Mouse (Mus musculus): ENCODE measurements around the gene Prkd3.
A peak's percentile ranks its signal among the peaks of the same experiment; 100 is the strongest.

The Prkd3 gene

DNA sequence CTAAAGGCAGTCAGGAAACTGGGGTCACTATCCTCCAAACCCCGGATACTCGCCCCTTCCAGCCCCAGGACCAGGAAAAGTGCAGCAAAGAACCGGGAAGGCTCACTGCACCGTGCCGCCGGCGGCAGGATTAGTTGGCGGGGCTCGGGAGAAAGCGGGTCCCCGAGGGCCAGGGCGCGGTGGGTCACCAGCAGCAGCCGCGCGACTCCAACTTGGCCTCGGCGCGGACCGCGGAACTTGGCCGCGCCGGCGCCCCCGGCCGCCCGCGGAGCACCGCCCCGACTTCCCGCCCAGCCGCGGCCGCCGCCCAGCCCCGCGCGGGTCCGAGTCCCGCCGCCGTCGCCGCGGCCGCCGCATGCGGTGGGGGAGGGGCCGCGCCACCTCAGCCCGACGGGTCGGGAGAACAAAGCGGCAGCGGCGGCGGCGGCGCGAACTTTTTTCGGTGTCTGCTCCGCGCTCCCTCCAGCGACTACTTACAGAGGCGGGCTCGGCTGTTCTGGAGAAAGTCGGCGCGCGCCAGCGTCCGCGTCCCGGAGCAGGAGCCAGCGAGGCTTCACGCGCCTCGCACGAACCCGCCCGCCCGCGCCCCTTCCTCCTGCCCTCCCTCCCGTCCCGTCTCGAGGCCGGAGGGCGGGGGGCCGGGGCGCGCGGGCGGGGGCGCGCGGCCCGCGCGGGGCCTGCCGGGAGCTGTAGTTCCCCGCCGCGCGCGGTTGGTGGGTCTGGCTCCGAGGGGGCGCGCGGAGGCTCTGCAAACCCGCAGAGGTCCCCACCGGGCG, at the start of gene Prkd3:
Gene Prkd3 (minus strand): TSS at position 609 of the 776 bp plus-strand sequence.
- peak; percentile 61 to 72 for DNase-seq (ENCODE audit: low spot score in 2 of 2)

DNA sequence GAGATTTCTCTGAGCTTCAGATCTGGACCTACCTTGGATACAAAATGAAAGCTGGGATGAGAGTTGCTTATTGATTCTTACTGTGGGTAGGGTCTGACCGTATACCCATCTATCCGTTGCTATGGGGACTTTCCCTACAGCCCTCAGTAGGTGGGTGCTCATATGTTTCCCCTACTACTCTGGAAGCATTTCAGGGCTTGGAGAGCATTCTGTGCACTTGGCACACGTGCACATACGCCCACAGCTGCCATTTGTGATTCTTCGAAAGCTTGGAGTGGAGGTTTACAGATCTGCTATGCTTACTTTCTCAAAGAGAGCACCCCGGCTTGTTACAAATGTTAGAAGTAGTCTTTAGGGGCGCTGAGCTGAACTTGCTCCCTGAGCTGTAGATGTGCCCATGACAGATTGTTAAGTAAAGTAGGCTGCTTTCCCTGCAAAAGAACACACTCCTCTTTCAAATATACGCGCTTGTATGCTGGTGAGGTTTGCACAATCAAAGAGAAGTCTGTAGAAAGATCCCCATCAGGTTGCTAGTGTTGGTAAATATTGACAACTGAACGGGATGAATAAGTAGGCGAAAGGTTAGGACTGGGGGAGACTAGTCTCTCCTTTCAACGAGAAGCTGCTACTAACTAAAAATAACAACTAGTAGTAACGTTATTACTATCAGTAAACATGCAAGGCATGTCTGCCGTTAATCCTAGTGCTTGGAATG, 49.3 kb upstream of the Prkd3 start:
- DNase-seq (ENCODE audit: low spot score in 2 of 2): no peak

DNA sequence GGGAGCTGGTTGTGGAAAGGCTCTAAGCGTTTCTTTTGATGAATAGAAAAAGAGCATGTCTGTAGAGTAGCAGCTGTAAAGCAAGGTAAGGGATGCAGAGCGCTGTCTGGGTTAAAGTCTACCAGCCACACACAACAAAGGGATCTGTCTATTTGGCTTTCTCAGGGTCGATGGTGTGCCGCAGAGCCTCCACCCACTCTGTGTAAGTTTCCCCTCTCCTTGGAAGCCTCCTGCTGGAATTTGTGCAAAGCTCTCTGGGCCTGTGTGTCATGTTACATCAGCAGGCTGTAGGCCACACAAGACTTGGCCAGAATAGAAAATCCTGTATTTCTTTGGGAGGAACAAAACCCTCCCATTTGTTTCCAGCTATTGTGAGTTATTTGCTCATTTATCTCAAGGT, 48.4 kb upstream of the Prkd3 start:
- no peak for DNase-seq (ENCODE audit: low spot score in 2 of 2)

DNA sequence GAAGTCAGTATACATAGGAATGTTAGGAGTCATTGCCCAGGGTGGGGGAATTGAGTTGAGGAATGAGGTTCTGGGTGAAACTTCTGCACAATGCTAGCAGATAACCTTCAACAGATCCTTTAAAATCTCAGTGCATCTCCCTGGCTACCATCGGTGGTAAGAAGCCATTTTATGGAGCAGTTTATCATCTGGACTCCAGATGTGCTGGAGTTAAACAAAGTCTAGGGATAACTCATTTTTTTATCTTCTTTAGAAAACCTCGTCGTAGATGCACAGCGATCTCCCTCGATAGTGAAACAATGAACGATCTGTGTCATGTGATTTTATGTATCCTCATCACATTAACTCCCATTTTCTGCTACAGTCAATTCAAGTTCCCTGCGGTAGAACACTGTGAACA, 48.0 kb upstream of the Prkd3 start:
- no peak for DNase-seq (ENCODE audit: low spot score in 2 of 2)

DNA sequence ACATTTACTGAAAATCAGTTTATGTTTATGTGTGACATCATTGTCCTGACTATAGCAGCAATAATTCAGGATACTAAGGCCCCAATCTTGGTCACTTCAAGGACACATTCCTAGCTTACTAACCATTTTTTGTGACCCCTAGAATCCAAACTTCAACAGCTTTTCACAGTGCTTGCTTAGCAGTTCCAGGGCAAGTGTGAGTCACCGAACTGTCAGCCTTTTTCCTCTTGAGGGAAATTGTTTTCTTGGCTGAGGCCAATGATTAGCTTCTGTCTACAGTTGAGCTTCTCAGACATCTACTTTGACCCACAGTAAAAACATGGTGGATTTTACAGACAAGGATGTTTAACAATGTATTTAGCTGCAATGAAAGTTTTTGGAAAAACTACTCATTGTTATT, 43.6 kb upstream of the Prkd3 start:
- no peak for DNase-seq (ENCODE audit: low spot score in 2 of 2)

DNA sequence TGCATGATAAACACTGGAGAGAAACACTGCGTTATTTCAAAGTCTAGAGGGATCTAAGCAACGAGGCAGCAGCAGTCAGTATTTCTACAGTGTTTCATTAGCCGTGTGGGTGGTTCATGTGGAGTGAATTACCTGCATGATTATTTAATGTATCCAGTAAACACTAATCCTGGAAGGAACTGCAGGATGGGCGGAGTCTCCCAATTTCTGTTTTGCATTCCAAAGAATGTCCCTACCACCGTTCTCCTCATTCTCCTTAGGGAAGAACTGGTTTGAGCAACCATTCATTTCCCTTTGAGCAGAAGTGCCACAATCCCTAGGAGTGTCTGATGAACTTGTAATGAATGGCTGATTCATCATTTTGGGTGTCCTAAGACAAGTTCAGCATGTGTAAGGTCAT, 39.6 kb upstream of the Prkd3 start:
- no peak for DNase-seq (ENCODE audit: low spot score in 2 of 2)

DNA sequence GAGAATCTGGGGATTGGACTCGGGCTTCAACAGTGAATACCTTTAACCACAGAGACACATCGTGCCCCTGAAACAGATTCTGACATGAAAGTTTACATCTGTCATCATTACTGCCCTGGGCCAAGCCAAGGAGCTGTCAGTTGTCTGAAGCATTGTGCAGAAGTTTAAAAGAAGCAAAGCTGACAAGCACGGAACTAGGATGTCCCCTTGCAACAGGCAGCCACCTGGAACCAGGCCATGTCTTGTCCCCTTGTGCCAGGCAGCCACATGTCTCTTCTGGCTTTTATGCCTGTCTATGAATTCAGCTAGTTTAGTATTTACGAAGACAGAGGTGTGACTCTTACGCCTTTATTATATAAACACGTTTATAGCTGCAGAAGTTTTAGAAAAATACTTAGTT, 37.7 kb upstream of the Prkd3 start:
- no peak for DNase-seq (ENCODE audit: low spot score in 2 of 2)

DNA sequence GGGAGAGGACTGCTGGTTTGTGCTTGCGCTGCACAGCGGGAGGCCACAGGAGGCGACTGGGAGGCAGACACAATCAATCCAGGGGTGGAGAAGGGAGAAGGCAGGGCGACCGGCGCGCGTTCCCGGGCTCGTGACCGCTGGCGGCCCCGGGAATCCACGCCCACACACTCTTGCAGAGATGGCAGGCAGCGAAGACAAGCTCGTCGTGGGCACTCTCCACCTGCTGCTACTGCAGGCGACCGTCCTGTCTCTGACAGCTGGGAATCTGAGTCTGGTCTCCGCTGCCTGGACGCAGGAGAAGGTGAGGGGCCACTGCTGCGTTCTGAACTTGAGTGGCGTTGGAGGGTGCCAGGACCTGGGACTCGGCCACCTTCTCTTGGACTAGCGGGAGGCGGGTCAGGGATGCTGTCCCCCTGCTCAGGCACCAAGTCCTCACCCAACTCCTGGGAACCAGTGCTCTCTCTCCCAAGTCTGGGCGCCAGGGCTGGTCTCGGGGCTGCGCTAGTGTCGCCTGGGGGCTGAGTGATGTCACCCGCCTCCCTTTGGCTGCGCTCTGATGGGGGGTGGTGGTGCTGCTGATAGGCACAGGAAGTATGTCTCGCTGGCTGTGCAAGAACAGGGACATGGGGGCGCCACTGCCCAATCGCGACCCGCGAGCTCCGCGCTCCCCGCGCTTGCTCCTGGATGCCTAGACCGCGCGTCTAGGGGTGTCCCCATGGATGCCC, 31.6 kb upstream of the Prkd3 start:
- DNase-seq (ENCODE audit: low spot score in 2 of 2): peak; percentile 10 to 46

DNA sequence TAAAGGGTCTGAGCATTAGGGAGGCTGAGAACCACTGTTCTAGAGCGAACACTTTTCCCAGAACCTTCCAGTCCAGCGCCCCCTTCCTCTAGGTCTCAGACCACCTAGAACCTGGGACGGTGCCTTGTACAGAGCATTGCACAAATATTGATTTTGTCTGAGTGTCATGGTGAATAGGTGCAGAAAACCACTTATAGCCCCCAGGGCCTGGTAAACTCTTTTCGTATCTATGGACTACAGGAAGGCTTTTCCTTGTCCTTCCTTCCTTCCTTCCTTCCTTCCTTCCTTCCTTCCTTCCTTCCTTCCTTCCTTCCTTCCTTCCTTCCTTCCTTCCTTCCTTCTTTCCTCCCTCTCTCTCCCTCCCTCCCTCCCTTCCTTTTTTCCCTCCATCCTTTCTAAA, 31.0 kb upstream of the Prkd3 start, which contains the start of gene Qpct:
Gene Qpct (plus strand): TSS at position 301 of the 400 bp plus-strand sequence.
- DNase-seq (ENCODE audit: low spot score in 2 of 2): no peak

DNA sequence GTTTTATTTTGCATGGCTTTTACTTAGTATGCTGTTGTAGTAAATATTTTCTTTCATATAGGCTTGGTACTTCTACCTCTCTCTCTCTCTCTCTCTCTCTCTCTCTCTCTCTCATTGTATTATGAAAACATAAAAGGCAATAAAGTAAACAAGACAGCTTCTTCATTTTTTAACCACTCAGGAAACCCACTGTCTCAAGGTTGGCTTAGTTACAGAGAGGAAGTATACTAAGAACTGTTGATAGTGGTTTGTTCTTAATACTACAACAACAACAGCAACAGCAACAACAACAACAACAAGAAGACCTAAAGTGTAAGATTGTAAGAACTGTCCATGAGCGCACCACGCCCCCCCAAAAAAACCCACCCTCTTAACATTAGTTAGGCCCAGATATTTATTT, 23.1 kb upstream of the Prkd3 start:
- DNase-seq (ENCODE audit: low spot score in 2 of 2): no peak

DNA sequence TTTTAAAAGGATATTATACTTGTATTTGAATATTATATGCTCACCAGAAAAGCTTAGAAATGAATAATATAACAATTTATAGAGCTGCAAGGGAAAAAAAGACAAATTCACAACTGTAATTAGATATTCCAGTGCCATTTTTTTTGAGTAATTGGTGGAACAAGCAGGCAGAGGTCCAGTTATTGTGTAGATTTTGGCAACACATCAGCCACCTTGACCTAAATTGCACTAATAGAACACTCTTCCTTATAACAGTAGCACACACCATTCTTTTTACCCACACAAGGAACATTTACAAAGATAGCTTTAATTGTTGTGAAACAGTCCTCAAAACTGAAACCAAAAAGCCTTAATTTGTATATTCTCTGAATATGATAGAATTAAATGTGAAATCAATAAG, 19.0 kb upstream of the Prkd3 start:
- no peak for DNase-seq (ENCODE audit: low spot score in 2 of 2)

DNA sequence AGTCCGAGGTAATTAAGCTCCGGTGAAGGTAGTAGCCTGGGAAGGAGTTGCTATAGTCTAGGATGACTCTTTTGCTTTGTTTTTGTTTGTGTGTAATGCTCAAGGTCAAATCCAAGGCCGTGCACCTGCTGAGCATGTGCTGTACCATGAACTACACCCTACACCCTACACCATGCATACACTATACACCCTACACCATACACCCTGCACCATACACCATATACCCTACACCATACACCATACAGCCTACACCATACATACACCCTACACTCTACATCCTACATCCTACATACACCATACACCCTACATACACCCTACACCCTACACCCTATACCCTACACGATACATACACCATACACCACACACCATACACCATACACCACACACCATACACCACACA, 12.2 kb upstream of the Prkd3 start:
- DNase-seq (ENCODE audit: low spot score in 2 of 2): no peak

DNA sequence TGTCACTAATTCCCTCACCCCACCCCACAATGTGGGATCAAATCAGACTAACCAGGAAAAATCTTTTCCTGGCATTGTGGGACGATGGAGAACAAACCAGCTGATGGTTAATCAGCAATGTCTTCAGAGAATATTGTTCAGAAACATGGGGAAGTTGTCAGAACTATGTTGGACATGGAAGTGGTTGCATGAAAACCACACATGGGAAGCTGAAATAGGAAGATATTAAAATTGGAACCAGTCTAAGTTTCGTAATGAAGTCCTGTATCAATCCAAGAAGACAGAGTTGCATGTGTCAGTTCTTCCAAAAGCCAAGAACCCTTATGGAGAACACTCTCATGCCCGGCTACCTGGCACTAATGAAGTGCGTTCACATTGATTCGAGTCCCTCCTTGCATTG, 11.0 kb upstream of the Prkd3 start:
- DNase-seq (ENCODE audit: low spot score in 2 of 2): no peak

DNA sequence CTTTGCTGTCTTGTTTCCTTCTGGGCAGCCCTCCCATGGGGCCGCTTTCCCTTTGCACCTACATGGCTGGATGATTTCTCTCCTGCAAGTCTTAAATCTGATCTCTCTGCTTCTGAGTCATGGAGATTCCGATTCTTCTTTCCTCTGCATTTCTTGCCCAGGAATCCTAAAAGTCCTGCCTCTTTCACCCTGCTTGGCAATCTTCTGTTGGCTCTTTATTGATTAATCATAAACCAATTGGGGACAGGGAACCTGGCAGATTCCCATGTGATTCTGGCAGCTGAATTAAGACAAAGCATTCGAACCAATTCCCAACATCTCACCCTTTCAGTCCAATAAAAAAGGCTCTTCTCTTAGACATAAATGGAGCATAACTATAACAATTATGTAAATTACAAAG, 8.6 kb upstream of the Prkd3 start:
- DNase-seq (ENCODE audit: low spot score in 2 of 2): no peak

DNA sequence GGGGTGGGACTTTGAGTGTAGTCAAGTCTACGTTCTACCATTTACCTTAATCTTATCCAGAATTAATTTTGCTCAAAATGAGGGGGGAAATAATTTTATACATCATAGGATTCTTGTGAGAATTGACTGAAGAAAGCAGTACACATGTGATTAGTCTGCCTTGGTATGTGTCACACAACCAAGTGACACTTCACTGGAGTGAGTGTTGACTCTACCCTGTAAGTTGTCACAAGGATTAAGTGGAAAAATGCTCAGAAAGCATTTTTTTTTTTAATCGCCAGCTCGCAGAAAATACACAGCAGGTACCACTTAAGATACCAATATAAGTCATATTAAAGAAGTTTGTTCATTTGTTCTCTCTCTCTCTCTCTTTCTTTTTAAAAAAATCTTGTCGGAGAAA, 3.9 kb upstream of the Prkd3 start:
- DNase-seq (ENCODE audit: low spot score in 2 of 2): no peak

DNA sequence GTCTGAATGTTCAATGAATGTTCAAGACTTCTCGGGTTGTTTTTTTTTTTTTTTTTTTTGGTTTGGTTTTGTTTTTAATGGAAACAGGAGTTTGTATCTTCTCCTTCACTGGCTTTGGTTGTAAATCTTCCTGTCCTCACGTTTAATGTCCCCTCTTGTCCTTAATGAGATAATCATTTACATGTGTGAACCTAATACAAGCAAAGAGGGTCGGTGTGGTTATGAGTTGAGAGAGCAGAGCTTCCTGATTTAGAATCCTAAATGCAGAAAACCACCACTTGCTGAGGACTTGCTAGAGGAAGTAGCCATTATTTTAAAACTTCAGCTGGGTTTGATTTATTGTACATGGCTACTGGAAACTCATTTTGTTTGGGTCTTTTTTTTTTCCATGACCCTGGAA, 2.1 kb upstream of the Prkd3 start:
- DNase-seq (ENCODE audit: low spot score in 2 of 2): no peak

DNA sequence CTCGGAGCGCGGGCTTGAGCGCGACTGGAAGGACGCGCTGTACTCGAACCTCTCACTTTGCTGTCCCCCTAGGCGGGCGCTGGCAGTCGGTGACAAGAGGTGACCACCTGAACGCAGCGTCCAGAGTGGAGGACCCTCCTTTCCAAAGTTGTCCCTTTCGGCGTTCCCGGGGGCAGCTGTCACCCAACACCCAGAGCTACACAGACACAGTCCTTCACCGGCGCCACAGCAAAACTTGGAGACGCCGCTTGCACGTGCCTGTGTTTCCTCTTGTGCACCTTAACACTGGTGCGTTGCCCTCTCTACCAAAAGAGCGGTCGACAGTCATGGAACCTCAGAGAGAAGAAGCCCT, 344 bp upstream of the Prkd3 start:
- DNase-seq (ENCODE audit: low spot score in 2 of 2): peak in 1 of 2 experiments; percentile 44

DNA sequence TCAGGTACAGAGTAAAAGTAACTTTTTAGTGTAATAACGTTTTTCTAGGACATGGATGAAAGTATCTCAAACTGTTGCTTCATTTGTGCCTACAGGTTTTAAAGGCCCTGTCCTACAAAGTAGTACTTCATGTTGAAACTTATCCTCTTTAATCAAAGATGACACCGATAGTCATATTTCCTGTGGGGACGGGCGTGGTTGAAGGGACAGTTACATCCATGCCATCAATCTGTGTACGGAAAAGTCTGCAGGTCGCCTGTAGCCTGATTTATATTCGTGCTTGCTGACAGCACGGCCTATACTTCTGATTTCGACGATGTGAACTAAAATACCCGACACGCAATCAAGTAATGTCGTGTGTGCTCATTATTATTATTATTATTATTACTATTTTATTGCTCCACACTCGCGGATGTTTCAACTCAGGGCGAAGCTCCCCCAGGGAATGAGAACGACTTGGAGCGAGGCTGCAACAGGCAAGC, 849 bp downstream of the Prkd3 start:
- DNase-seq (ENCODE audit: low spot score in 2 of 2): peak in 1 of 2 experiments; percentile 7

DNA sequence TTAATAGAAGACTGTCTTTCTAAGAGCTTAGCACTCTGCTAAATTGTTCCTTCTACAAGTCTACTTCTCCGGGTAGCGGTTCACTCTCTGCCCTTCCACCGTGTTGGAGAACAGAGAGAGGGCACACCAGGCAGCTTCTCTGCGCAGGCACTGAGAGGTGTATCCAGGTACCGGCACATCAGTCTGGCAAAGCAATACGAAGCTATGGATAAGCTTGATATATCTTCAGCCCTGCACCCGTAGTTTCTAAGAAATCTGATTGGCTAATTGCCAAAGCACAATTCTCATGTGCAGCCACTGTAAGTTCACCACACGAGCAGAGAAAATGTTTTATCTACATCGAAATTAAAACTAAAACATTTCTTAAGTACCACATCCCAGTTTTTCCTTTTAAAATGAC, 2.2 kb downstream of the Prkd3 start:
- DNase-seq (ENCODE audit: low spot score in 2 of 2): no peak

DNA sequence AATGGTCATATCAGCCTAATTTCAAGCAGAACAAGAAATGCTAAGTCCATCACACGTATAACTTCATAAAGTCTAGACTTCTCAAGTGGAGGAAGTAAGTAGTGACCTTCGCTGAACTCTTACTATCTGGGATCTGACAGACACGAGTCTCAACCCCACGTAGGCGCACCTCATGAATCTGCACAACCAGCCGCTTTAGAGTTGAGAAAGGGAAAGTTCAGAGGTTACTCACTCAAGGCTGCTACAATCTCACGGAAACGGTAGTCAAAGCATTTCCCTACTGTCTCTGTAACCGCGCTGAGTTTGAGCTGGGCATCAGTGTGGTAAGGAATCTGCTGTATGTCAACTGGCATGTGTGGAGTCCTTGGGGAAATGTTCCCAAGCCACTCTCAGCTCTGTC, 4.8 kb downstream of the Prkd3 start:
- no peak for DNase-seq (ENCODE audit: low spot score in 2 of 2)

DNA sequence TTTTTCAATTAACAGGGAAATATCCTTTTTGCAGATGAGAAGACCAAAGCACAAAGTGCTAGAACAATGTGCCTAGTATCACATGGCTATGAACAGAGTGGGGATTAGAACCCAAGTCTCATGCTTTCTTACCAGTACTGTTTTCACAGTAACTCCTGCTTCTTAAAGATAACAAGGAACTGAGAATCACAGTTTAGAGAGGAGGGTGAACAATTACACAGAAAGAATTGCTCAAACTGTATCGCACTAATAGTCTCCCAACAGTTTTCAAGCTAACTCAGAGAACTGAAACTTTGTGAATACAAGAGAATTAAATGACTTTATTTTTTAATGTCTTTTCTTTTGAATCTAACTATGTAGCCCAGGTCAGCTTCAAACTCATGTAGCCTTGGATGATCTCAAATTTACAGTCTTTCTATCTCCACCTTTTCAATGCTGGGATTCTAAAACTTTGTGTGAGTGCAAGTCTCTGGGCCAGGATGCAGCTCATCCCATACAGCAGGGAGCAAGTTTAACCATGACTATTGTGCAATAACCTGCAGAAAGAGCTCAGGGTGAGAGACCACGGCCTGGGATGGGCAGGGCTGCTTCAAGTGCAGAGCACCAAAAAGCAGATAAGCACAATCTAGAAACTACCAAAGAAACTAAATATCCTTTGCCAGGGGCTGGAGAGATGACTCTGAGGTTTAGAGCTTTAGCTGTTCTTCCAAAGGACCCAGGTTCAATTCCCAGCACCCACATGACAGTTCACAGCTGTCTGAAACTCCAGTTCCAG, 5.5 kb downstream of the Prkd3 start:
- DNase-seq (ENCODE audit: low spot score in 2 of 2): peak in 1 of 2 experiments; percentile 19

DNA sequence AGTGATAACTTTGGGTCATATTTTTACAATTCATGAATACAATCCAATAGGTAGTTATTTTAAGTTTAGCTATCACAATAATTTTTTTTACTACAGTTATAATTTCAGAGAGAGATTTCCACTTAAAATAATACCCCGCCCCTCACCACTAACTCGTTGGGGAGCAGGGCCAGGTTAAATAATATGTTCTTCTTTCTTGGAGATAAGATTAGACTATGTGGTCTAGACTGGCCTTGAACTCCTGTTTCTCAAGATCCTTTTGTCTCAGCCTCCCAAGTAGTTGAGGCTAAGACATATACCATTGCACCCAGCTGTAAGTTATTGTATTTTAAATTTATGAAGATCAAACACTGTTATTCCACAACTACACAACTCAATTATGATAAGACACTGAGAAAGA, 7.0 kb downstream of the Prkd3 start:
- no peak for DNase-seq (ENCODE audit: low spot score in 2 of 2)

Data from spleen, postnatal 10 days (tissue).